Mouse (Mus musculus) neural tube, embryonic 12.5 days (tissue): ENCODE data around the gene Efhd2. TPM values are rescaled to one million over a fixed set of nuclear protein-coding genes. Genes with fewer than 3 reads are reported as not detected.

Source experiments
- ATAC-seq: fragments of 200-750 bp; cut with Nextera tagmentation; 2 replicates; pipeline ENCODE4 v1.8.0; 2017; ENCODE audit warnings: low read depth, mild to moderate bottlenecking, moderate TSS enrichment, moderate library complexity; ENCODE audit not compliant: low FRiP score
- H3K27ac ChIP-seq: fragments of 300-500 bp; sonication (generic); 2 replicates; pipeline ENCODE4 v1.5.1; 2016
- H3K27me3 ChIP-seq: fragments of 300-500 bp; sonication (generic); replicated peaks from 2 replicates; pipeline ENCODE4 v1.6.1; 2016; ENCODE audit warnings: mild to moderate bottlenecking
- H3K36me3 ChIP-seq: fragments of 300-500 bp; sonication (generic); 2 replicates; pipeline ENCODE4 v1.6.1; 2016; ENCODE audit warnings: mild to moderate bottlenecking
- H3K4me1 ChIP-seq: fragments of 300-500 bp; sonication (generic); 2 replicates; pipeline ENCODE4 v1.6.1; 2016
- H3K4me2 ChIP-seq: fragments of 300-500 bp; sonication (generic); replicated peaks from 2 replicates; pipeline ENCODE4 v1.6.1; 2016; ENCODE audit warnings: mild to moderate bottlenecking
- H3K4me3 ChIP-seq: fragments of 300-500 bp; sonication (generic); 2 replicates; pipeline ENCODE4 v1.5.1; 2016
- H3K9ac ChIP-seq: fragments of 300-500 bp; sonication (generic); 2 replicates; pipeline ENCODE4 v1.6.1; 2016; ENCODE audit warnings: mild to moderate bottlenecking
- H3K9me3 ChIP-seq: fragments of 300-500 bp; sonication (generic); 2 replicates; pipeline ENCODE4 v1.6.1; 2016; ENCODE audit warnings: mild to moderate bottlenecking
- WGBS: fragments of 180-500 bp; shearing (Covaris S2); methylation state at CpG from one replicate; pipeline ENCODE4 v1.1.7; 2016; 5-methylcytosine and 5-hydroxymethylcytosine counted together
- polyA plus RNA-seq: library from polyadenylated mRNA; unstranded; fragments of >200 nt; fragmentation: Nextera tagmentation; extraction: Ambion mirVana; gene quantifications from 2 replicates; pipeline ENCODE4 v1.2.1, GENCODE M21; 2016

Efhd2 gene
- polyA plus RNA-seq, 1 experiment from 2014 or later = 79.1 TPM

DNA sequence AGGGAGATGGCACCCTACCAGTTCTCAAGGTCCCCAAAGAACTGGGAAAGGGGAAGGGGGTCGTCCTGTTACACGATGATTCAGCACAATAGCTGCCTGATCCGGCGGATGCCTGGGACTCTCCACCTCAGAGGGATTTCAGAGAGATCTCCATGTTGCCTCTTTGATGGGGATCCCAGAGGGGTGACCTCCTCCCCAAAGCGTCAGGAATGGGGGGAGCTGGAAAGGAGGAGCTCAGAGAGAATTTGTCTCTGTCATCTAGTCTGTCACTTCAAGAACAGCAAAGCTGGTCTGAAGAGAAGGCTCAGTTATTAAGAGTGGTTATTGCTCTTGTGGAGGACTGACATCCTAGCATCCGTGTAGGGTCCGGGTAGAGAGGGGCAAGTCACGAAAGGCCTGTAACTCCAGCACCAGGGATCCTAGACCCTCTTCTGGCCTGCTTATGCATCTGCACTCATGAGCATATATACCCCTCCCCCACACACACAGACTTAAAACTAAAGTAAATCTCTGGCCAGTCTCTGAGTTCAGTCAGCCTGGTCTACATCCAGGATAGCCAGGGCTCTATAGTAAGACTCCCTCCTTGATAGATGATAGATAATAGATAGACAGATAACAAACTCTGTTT, 875 bp upstream of the Efhd2 start:
- Histone ChIP-seq H3K9me3 (no peaks in the 10 kb centered on the region), H3K4me1 (peaks cover 33% of the 10 kb centered on the region), H3K27me3 (no peaks in the 10 kb centered on the region), H3K4me2 (peak overlapping the region; percentile 95), H3K27ac (no peak overlapping the region), H3K9ac (peak overlapping the region; percentile 78; the same call in 1 of the 2 replicates), H3K4me3 (peak overlapping the region; percentile 73), H3K36me3 (no peaks in the 10 kb centered on the region)
- peak; percentile 25; the same call in 1 of the 2 replicates for ATAC-seq
- WGBS = 20% methylated on average over 8 of the region's 8 CpGs

DNA sequence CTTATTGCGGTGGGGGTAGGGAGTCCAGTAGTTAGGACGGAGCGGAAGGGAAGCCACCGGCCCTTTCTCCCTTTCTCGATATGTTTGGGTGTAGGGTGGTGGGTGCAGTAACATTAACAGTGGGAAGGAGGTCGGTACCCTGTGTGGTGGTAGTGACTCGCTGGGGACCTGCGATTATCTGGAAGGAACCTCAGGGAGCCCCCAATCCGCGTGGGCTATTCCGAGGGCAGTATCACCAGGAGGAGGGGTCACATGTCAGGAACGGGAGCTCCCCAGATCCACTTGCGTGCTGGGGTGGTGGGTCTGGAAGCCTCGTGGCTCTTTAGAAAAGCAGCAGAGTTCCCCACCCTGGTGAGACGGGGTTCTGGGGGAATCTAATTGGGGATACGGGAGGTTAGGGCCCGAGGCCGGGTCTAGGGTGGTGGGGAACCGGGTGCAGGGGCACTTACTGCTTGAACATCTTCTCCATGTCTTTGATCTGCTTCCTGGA, 564 bp downstream of the Efhd2 start:
- peak overlapping the region; percentile 17; the same call in 1 of the 2 replicates for H3K27ac ChIP-seq
- ATAC-seq = peak; percentile 27
- peaks cover 37% of the 10 kb centered on the region for H3K4me1 ChIP-seq
- H3K4me3 ChIP-seq = peak overlapping the region; percentile 73
- no peaks in the 10 kb centered on the region for H3K27me3 ChIP-seq
- peak overlapping the region; percentile 78 for H3K9ac ChIP-seq
- no peaks in the 10 kb centered on the region for H3K9me3 ChIP-seq
- H3K4me2 ChIP-seq = peak overlapping the region; percentile 95
- no peaks in the 10 kb centered on the region for H3K36me3 ChIP-seq
- WGBS = 3% methylated on average over 19 of the region's 19 CpGs

DNA sequence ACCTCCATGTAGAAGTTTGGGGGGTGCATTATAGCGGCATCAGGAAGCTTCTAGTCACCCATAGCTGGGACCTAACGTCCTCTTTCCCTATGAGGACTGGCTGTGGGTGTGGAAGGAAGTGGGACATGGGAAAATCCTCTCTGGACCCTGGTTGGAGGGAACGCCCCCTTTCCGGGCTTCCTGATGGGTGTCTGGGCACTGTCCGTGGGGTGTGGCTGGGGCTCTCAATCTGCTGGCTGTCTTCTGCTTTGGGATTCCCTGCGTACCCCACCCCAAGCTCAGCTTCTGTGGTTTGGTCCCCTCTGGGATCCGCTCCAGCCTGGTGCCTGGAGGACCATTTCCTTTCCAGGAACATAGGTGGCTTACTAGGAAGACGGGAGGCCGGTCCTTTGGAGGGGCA, 1.7 kb downstream of the Efhd2 start:
- Histone ChIP-seq H3K9me3 (no peaks in the 10 kb centered on the region), H3K27ac (no peak overlapping the region), H3K4me3 (peak overlapping the region; percentile 73; the same call in 1 of the 2 replicates), H3K4me1 (peaks cover 40% of the 10 kb centered on the region), H3K36me3 (no peaks in the 10 kb centered on the region), H3K4me2 (peak overlapping the region; percentile 95), H3K27me3 (no peaks in the 10 kb centered on the region), H3K9ac (no peak overlapping the region; the same call in 1 of the 2 replicates)
- WGBS = 84% methylated on average over 9 of the region's 9 CpGs
- no peak for ATAC-seq

DNA sequence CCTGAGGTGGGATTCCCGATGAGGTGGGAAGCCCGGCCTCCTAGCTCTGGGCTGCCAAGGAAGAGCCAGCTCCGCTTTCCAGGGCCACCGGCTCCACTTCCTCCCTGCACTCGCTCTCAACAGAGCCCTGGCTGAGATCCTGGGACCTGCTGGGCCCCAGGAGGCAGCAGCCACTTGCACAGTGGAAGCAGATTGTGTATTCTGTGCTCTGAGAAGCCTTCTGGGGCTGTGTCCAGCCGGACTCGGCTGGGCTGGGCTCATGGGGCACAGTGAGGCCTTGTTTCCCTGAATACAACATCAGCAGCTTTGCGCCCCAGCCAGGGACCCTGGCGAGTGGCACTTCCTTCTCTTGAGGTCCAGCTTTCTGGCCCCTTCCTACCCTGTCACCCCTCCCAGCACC, 2.8 kb downstream of the Efhd2 start:
- H3K9ac ChIP-seq = peak overlapping the region; percentile 4; the same call in 1 of the 2 replicates
- no peak for ATAC-seq
- peaks cover 51% of the 10 kb centered on the region for H3K4me1 ChIP-seq
- 61% methylated on average over 9 of the region's 9 CpGs for WGBS
- H3K9me3 ChIP-seq = no peaks in the 10 kb centered on the region
- H3K4me2 ChIP-seq = peak overlapping the region; percentile 95
- H3K27ac ChIP-seq = no peak overlapping the region
- H3K27me3 ChIP-seq = no peaks in the 10 kb centered on the region
- H3K36me3 ChIP-seq = no peaks in the 10 kb centered on the region
- H3K4me3 ChIP-seq = no peak overlapping the region

DNA sequence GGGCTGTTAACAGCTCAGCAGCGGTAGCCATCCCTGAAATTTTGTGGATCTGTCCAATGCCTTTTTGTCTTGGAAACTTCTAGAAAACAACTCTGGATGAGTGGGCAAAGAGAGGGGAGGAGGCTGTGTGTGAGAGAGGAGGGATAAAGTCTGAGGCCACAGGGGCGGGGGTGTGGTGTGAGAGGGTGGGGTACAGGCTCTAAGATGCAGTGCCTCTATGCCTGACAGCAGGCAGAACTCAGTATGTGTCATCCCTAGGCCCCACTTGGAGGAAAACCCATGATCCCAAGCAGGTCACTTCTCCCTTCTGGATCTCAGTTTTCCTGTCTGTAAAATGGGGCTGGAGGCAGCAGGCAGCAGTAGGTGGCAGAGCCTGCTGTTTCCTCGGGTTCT, 3.4 kb downstream of the Efhd2 start:
- ATAC-seq = no peak
- Histone ChIP-seq H3K4me2 (no peak overlapping the region), H3K4me3 (no peak overlapping the region), H3K36me3 (no peaks in the 10 kb centered on the region), H3K27me3 (no peaks in the 10 kb centered on the region), H3K9me3 (no peaks in the 10 kb centered on the region), H3K9ac (0 out of 2 replicates have a peak overlapping the region, but pooled peaks have one; percentile 4), H3K27ac (no peak overlapping the region), H3K4me1 (peaks cover 57% of the 10 kb centered on the region)
- WGBS = 94% methylated on average over 3 of the region's 3 CpGs

DNA sequence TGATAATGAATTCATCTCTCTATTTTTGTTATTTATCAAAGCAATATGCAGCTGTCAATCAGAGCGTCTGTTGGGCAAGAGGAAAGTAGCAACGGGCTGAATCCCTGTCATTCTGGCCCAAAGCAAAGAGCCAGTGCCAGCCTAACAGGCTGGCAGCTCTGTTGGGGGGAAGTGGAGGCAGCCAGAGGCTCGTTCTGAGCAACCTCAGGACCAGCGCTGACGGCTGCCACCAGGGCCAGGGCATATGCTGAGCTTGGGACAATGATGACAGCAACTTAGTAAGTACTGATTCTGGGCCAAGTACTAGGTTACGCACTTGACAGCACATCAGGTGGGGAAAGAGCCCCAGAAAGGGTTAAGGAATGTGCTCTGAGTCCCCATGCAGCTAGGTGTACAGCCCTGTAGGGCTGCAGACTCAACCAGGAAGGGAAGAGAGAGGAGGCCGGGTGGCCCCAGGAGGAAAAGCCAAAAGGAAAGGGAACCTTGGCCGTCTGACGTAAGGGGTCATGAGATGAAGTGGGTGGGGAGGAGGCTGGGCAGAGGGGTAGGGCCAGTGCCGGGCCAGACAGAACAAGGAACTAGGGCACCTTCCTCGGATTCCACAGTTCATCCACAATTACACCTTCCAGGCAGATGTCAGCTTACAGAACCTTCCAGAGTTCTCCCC, 3.9 kb downstream of the Efhd2 start:
- H3K4me1 ChIP-seq = peaks cover 59% of the 10 kb centered on the region

DNA sequence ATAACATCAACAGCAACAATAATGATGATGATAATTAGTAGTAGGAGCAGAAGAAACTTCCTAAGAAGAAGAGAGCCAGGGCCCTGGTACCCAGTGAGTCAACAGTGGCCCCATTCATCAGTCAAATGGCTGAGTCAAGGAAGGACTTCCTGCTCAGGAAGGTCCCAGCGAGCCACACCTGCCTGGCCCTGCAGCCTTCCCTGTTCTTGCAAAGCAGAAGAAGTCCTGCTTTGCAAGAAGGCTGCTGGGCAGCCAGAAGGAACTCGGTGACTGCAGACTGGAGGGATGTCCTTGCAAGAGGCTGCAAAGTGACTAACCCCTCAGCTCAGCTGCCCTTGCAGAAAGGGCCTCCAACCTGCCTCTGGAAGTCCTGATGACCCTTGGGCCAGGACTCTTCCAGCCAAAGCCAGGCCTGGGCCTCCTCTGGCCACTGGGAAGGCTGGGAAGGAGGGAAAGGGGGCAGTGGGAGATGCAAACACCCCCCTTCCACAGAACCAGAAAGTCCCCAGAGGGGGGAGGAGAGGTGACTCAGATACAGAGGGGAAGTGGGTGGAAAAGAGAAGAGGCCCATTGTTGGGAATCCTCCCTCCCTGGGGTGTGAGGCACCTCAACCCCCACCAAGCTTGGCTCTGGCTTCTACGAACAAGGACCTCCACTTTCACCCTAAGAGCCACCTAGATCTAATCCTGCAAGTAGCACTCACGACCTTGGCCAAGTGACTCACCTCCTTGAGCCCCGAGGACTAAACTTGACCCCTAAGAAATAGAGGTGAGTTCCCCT, 5.1 kb downstream of the Efhd2 start:
- no peak for ATAC-seq
- H3K27me3 ChIP-seq = no peaks in the 10 kb centered on the region
- peaks cover 53% of the 10 kb centered on the region for H3K4me1 ChIP-seq
- no peak overlapping the region for H3K4me3 ChIP-seq
- no peak overlapping the region for H3K4me2 ChIP-seq
- WGBS = 90% methylated on average over 5 of the region's 5 CpGs
- H3K27ac ChIP-seq = no peak overlapping the region
- H3K36me3 ChIP-seq = no peaks in the 10 kb centered on the region
- no peak overlapping the region for H3K9ac ChIP-seq
- no peaks in the 10 kb centered on the region for H3K9me3 ChIP-seq

More for the DNA sequence above, 3.9 kb downstream of the Efhd2 start:
- 81% methylated on average over 11 of the region's 11 CpGs for WGBS
- no peak overlapping the region for H3K27ac ChIP-seq
- no peaks in the 10 kb centered on the region for H3K27me3 ChIP-seq
- no peaks in the 10 kb centered on the region for H3K9me3 ChIP-seq
- no peaks in the 10 kb centered on the region for H3K36me3 ChIP-seq
- no peak overlapping the region for H3K4me3 ChIP-seq
- no peak overlapping the region for H3K4me2 ChIP-seq
- ATAC-seq = no peak
- no peak overlapping the region for H3K9ac ChIP-seq

DNA sequence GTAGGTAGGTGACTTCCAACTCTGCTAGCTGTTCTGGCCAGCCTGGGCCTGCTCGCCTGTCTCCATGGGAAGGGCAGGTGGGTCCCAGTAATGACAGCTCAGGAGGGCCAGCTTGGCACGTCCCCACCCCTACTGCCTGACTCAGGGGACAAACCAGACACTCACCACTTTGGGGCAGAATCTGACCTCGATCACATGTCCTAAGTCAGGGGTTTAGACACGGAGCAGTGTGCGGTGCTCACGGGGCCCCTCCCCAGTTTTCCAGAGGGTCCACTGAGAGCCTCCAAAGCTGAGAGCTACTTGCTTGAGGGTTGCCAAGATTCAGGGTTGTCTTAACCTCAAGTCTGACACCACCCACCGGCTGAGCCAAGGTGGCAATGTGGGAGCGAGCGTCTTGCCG, 6.7 kb downstream of the Efhd2 start:
- Histone ChIP-seq H3K9me3 (no peaks in the 10 kb centered on the region), H3K27me3 (no peaks in the 10 kb centered on the region), H3K4me1 (peaks cover 40% of the 10 kb centered on the region), H3K27ac (peak overlapping the region; percentile 37), H3K36me3 (no peaks in the 10 kb centered on the region), H3K9ac (no peak overlapping the region), H3K4me3 (no peak overlapping the region), H3K4me2 (no peak overlapping the region)
- peak; percentile 33; the same call in 1 of the 2 replicates for ATAC-seq
- 85% methylated on average over 10 of the region's 10 CpGs for WGBS

DNA sequence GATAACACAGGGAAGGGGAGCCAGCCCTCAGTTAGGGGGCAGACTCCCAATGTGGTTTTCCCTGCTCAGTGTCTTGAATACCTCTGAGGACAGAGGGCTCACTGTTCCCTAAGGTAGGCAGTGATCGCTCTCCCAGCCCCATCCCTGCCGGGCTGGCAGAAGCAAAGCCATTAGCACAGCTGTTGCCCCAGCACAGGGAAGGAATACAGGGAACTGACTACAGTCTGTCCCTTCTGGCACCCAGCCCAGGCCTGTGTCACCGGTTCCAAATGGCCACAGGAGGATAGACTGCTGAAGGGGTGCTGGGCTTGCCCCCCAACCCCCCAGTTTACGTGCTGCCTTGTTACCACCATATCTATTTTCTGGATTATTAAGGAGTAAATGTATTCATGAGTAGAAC, 7.2 kb downstream of the Efhd2 start:
- no peaks in the 10 kb centered on the region for H3K36me3 ChIP-seq
- peak; percentile 69 for ATAC-seq
- peak overlapping the region; percentile 18 for H3K4me2 ChIP-seq
- 36% methylated on average over 4 of the region's 4 CpGs for WGBS
- no peak overlapping the region for H3K4me3 ChIP-seq
- no peaks in the 10 kb centered on the region for H3K9me3 ChIP-seq
- H3K27me3 ChIP-seq = no peaks in the 10 kb centered on the region
- H3K27ac ChIP-seq = peak overlapping the region; percentile 37; the same call in 1 of the 2 replicates
- peaks cover 34% of the 10 kb centered on the region for H3K4me1 ChIP-seq
- H3K9ac ChIP-seq = no peak overlapping the region

DNA sequence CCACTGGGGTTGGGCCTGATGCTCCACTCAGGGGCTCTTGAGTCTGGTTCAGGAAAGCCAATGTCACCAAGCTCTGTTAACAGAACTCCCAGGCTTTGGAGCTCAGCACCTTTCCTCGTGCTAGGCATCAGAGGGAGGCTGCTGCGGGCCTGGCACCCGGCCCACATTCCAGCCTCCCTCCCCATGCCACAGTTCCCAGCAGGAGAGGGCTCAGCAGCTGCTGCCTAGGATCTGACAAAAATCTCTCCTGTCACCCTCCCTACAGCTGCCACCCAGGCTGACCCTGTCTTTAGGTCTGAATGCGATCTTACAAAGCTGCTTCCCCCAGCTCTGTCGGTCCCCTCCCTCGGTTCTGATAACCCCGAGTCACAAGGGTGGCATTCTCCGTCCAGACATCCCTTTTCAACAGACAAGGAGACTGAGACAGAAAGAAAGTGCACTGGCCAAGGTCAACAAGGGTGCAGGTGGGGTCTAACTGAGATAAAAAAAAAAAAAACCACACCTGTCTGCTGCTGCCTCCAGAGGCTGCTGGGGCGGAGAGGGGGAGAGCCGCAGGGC, 7.7 kb downstream of the Efhd2 start:
- H3K9ac ChIP-seq = no peak overlapping the region
- no peaks in the 10 kb centered on the region for H3K36me3 ChIP-seq
- H3K27me3 ChIP-seq = no peaks in the 10 kb centered on the region
- ATAC-seq = peak; percentile 63
- H3K9me3 ChIP-seq = no peaks in the 10 kb centered on the region
- peaks cover 30% of the 10 kb centered on the region for H3K4me1 ChIP-seq
- H3K4me2 ChIP-seq = peak overlapping the region; percentile 18
- peak overlapping the region; percentile 37; the same call in 1 of the 2 replicates for H3K27ac ChIP-seq
- no peak overlapping the region for H3K4me3 ChIP-seq
- WGBS = 30% methylated on average over 10 of the region's 10 CpGs

DNA sequence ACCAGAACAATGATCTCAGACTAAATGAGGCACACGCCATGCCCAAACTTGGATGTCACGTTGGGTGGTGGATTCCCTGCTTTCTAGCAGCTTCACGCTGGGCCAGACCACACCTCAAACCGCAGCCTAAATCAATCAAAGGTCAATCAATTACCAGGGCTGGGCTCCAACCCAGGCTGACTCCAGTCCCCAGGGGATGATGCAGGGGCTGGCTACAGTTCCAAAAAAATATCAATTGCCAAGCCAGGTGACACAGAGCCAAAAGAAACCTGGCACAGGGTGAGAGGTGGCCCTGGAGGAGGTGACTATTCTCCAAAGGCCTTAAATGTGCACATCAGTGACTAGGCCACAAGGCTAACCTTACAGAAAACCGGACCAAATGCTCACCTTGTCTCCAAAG, 9.1 kb downstream of the Efhd2 start:
- no peak for ATAC-seq
- Histone ChIP-seq H3K9me3 (no peaks in the 10 kb centered on the region), H3K4me1 (peaks cover 26% of the 10 kb centered on the region), H3K36me3 (peaks cover 13% of the 10 kb centered on the region), H3K27ac (no peak overlapping the region), H3K4me3 (no peak overlapping the region), H3K27me3 (no peaks in the 10 kb centered on the region), H3K4me2 (no peak overlapping the region), H3K9ac (no peak overlapping the region)
- 90% methylated on average over 5 of the region's 5 CpGs for WGBS

DNA sequence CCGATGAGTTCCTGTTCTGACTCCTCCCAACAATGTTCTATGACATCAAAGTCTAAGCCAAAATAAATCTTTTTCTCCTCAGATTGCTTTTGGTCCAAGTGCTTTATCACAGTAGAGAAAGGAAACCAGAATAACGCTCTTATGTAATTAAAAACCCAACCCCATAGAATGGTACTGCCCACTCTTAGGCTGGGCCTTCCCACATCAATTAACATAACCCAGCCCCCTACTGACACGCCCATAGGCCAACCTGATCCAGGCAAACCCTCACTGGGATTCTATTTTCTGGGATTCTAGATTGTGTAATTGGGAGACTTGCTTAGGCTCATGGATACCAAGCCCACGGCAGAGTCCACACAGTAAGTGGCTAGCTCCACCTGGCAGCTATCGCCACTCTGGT, 9.7 kb downstream of the Efhd2 start:
- peaks cover 26% of the 10 kb centered on the region for H3K4me1 ChIP-seq
- WGBS = 96% methylated on average over 5 of the region's 5 CpGs
- peaks cover 19% of the 10 kb centered on the region for H3K36me3 ChIP-seq
- H3K27ac ChIP-seq = no peak overlapping the region
- no peak overlapping the region for H3K4me2 ChIP-seq
- no peak overlapping the region for H3K9ac ChIP-seq
- no peak for ATAC-seq
- H3K9me3 ChIP-seq = no peaks in the 10 kb centered on the region
- H3K27me3 ChIP-seq = no peaks in the 10 kb centered on the region
- no peak overlapping the region for H3K4me3 ChIP-seq
